Comparison of ENCODE assay signal across 25 mouse cellular contexts in the genomic region with DNA sequence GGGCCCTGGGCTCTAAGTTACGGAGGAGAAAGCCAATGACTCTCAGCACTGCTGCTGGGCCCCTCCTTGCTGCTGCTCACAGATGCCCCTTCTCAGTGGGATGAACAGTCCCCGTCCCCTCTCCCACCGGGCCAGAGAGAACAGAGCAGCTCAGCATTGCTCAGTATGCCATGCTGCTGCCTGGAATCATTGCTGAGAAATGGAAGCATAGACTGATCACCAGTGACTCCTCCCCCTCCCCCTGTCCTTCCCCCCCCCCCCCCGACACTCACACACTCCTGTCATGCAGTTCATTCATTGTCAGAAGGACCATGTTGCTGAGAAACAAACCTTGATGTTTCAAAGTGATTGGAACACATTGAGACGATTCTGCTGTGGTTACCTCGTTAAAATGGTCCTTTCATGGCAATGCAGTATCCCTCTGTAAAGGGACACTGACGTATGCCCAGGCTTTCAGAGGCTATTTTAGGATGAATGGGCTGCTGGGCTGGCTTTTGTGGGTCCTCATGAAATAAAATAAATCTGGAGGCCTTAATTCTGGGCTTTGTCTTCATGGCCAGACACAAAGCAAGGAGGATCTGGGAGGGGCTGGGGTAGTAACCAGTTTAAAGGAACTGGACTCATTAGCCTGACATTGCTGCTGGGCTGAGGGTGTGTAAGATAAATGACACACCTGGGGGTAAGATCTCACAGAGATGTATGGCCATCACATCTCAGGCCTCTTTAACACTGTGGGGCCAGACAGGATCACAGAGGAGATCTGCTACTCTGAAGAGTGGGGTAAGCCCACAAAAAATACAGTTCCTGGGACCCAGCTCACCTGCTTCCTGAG.
DNase-seq lines count a peak whose midpoint lies in the region; ATAC-seq lines count a peak whose summit lies in the region.
"Had no signal": no experiment of that assay in that cellular context is flagged by ENCODE, and none has a peak within 500 bp of the region (broad histone marks: within the 10 kb centered on the region; RNA-seq: fewer than 3 reads in every experiment).

No protein-coding gene starts in this region.

- no peak overlapping the region for H3K4me2 ChIP-seq in forebrain, embryonic 11.5 days (ENCODE audit: low read depth, low read length, severe bottlenecking)
- no peak overlapping the region for H3K4me2 ChIP-seq in forebrain, embryonic 12.5 days
- no peak overlapping the region for H3K4me2 ChIP-seq in neural tube, embryonic 11.5 days (ENCODE audit: low read depth)
- no peak overlapping the region for H3K4me2 ChIP-seq in midbrain, embryonic 15.5 days
- no peak overlapping the region for H3K4me2 ChIP-seq in intestine, embryonic 16.5 days (ENCODE audit: low read depth, low read length)
- H3K4me2 ChIP-seq: embryonic facial prominence, embryonic 13.5 days; liver, embryonic 13.5 days had no signal

- no peak for DNase-seq in forebrain, embryonic 11.5 days (ENCODE audit: low spot score)
- no peak for DNase-seq in neural tube, embryonic 11.5 days (ENCODE audit: low spot score)
- DNase-seq in neural tube, embryonic 10.5 days (ENCODE audit: extremely low spot score, low spot score): no peak
- DNase-seq in thymus, postnatal 4 days: no peak
- no peak for DNase-seq in layer of hippocampus, postnatal 14 days (ENCODE audit: low spot score in 2 of 2)
- DNase-seq: adrenal gland, postnatal 10 days; cerebellum, adult 8-10 months; cerebellum, postnatal 36 days; embryo, embryonic 11 days; kidney, postnatal 4 days; layer of hippocampus, adult 9-11 months; liver, embryonic 13.5 days; lung, adult 2 months; lung, postnatal 14 days; retina, postnatal 1 day; right cerebral cortex, postnatal 25 days; spleen, adult 18-20 months had no signal

- no peak overlapping the region for H3K27ac ChIP-seq in forebrain, embryonic 11.5 days (ENCODE audit: low read depth, low read length)
- H3K27ac ChIP-seq in forebrain, embryonic 12.5 days: no peak overlapping the region
- no peak overlapping the region for H3K27ac ChIP-seq in neural tube, embryonic 11.5 days (ENCODE audit: low read depth, low read length)
- H3K27ac ChIP-seq in midbrain, embryonic 15.5 days: no peak overlapping the region
- H3K27ac ChIP-seq in intestine, embryonic 16.5 days (ENCODE audit: low read length): no peak overlapping the region
- H3K27ac ChIP-seq: embryonic facial prominence, embryonic 13.5 days; heart, embryonic 10.5 days; left cerebral cortex, adult 2 months; liver, embryonic 13.5 days had no signal

- H3K4me1 ChIP-seq in forebrain, embryonic 11.5 days (replicated peaks; ENCODE audit: control insufficient read depth, insufficient read depth, low read length): no peaks in the 10 kb centered on the region; the same call in 1 of the 2 replicates
- peaks cover 10% of the 10 kb centered on the region for H3K4me1 ChIP-seq in forebrain, embryonic 12.5 days
- H3K4me1 ChIP-seq in neural tube, embryonic 11.5 days (ENCODE audit: control insufficient read depth, insufficient read depth, low read length): no peaks in the 10 kb centered on the region; the same call in 1 of the 2 replicates
- no peaks in the 10 kb centered on the region for H3K4me1 ChIP-seq in midbrain, embryonic 15.5 days
- no peaks in the 10 kb centered on the region for H3K4me1 ChIP-seq in intestine, embryonic 16.5 days (ENCODE audit: control insufficient read depth, insufficient read depth, low read length)
- H3K4me1 ChIP-seq: embryonic facial prominence, embryonic 13.5 days; heart, embryonic 10.5 days; liver, embryonic 13.5 days had no signal

- H3K9me3 ChIP-seq in forebrain, embryonic 11.5 days (ENCODE audit: control insufficient read depth, low read length): no peaks in the 10 kb centered on the region
- H3K9me3 ChIP-seq in forebrain, embryonic 12.5 days: peaks cover 11% of the 10 kb centered on the region; the same call in 1 of the 2 replicates
- H3K9me3 ChIP-seq in neural tube, embryonic 11.5 days (ENCODE audit: control insufficient read depth, low read length): no peaks in the 10 kb centered on the region
- H3K9me3 ChIP-seq in midbrain, embryonic 15.5 days: no peaks in the 10 kb centered on the region
- H3K9me3 ChIP-seq in intestine, embryonic 16.5 days (ENCODE audit: control insufficient read depth, low read length): no peaks in the 10 kb centered on the region
- H3K9me3 ChIP-seq: embryonic facial prominence, embryonic 13.5 days; heart, embryonic 10.5 days; liver, embryonic 13.5 days had no signal

- H3K27me3 ChIP-seq in forebrain, embryonic 11.5 days (ENCODE audit: control insufficient read depth, insufficient read depth, low read length): no peaks in the 10 kb centered on the region
- H3K27me3 ChIP-seq in forebrain, embryonic 12.5 days: no peaks in the 10 kb centered on the region
- no peaks in the 10 kb centered on the region for H3K27me3 ChIP-seq in neural tube, embryonic 11.5 days (ENCODE audit: control insufficient read depth, insufficient read depth, low read length)
- no peaks in the 10 kb centered on the region for H3K27me3 ChIP-seq in midbrain, embryonic 15.5 days (replicated peaks)
- no peaks in the 10 kb centered on the region for H3K27me3 ChIP-seq in intestine, embryonic 16.5 days (replicated peaks; ENCODE audit: control insufficient read depth, insufficient read depth, low read length)
- H3K27me3 ChIP-seq: embryonic facial prominence, embryonic 13.5 days; liver, embryonic 13.5 days had no signal

- H3K36me3 ChIP-seq in forebrain, embryonic 11.5 days (ENCODE audit: control insufficient read depth, insufficient read depth, low read length): no peaks in the 10 kb centered on the region
- H3K36me3 ChIP-seq in forebrain, embryonic 12.5 days (replicated peaks): no peaks in the 10 kb centered on the region
- H3K36me3 ChIP-seq in neural tube, embryonic 11.5 days (ENCODE audit: control insufficient read depth, insufficient read depth, low read length): no peaks in the 10 kb centered on the region
- H3K36me3 ChIP-seq in midbrain, embryonic 15.5 days (replicated peaks): no peaks in the 10 kb centered on the region
- H3K36me3 ChIP-seq in intestine, embryonic 16.5 days (ENCODE audit: control insufficient read depth, insufficient read depth, low read length): no peaks in the 10 kb centered on the region
- H3K36me3 ChIP-seq: embryonic facial prominence, embryonic 13.5 days; heart, embryonic 10.5 days; liver, embryonic 13.5 days had no signal

- WGBS in forebrain, embryonic 11.5 days: 20% methylated on average over 7 of the region's 7 CpGs
- 13% methylated on average over 7 of the region's 7 CpGs for WGBS in forebrain, embryonic 12.5 days
- 24% methylated on average over 6 of the region's 7 CpGs for WGBS in neural tube, embryonic 11.5 days
- 27% methylated on average over 7 of the region's 7 CpGs for WGBS in midbrain, embryonic 15.5 days
- WGBS in intestine, embryonic 16.5 days: 66% methylated on average over 7 of the region's 7 CpGs

- H3K9ac ChIP-seq in forebrain, embryonic 11.5 days (ENCODE audit: low read length): no peak overlapping the region
- no peak overlapping the region for H3K9ac ChIP-seq in forebrain, embryonic 12.5 days
- H3K9ac ChIP-seq in neural tube, embryonic 11.5 days (ENCODE audit: low read length): no peak overlapping the region
- no peak overlapping the region for H3K9ac ChIP-seq in midbrain, embryonic 15.5 days
- no peak overlapping the region for H3K9ac ChIP-seq in intestine, embryonic 16.5 days (ENCODE audit: low read depth, low read length)
- H3K9ac ChIP-seq: embryonic facial prominence, embryonic 13.5 days; liver, embryonic 13.5 days had no signal

- peak; percentile 46; the same call in 1 of the 2 replicates for ATAC-seq in forebrain, embryonic 11.5 days (replicated peaks; ENCODE audit: low FRiP score)
- ATAC-seq in forebrain, embryonic 12.5 days (ENCODE audit: low FRiP score): no peak
- ATAC-seq in neural tube, embryonic 11.5 days (ENCODE audit: insufficient read depth, low FRiP score, low TSS enrichment): peak; percentile 85
- peak; percentile 61 for ATAC-seq in midbrain, embryonic 15.5 days (replicated peaks)
- ATAC-seq in intestine, embryonic 16.5 days: no peak
- ATAC-seq: intestine, postnatal 0 days had no signal

- H3K4me3 ChIP-seq in forebrain, embryonic 11.5 days (ENCODE audit: low read depth, low read length): no peak overlapping the region
- H3K4me3 ChIP-seq in forebrain, embryonic 12.5 days (replicated peaks): no peak overlapping the region
- H3K4me3 ChIP-seq in neural tube, embryonic 11.5 days (ENCODE audit: low read depth, low read length): no peak overlapping the region
- no peak overlapping the region for H3K4me3 ChIP-seq in midbrain, embryonic 15.5 days
- no peak overlapping the region for H3K4me3 ChIP-seq in intestine, embryonic 16.5 days (ENCODE audit: low read length)
- H3K4me3 ChIP-seq: embryonic facial prominence, embryonic 13.5 days; erythroblast, embryonic 14.5 days; heart, embryonic 10.5 days; left cerebral cortex, adult 2 months; liver, embryonic 13.5 days had no signal

Comparison
In these comparisons a context has a peak if more than half of its experiments do, and no peak if none do; other contexts are left out.
1. ATAC-seq: peak in forebrain, embryonic 11.5 days (single experiment), neural tube, embryonic 11.5 days (single experiment) and midbrain, embryonic 15.5 days (single experiment); none in forebrain, embryonic 12.5 days (single experiment) and intestine, embryonic 16.5 days (single experiment).